Mouse (Mus musculus) right cerebral cortex, postnatal 4 days (tissue): Measurements from ENCODE around the gene Syngr1.

Source experiments
- DNase-seq: peaks from one replicate; pipeline ENCODE4 v3.0.0-alpha.2; 2022

The Syngr1 gene

GRCm38 (mm10) chr15:80071951-80072437 is 19.1 kb upstream of the Syngr1 start:
- DNase-seq, result no peak

GRCm38 (mm10) chr15:80072579-80073255 is 18.4 kb upstream of the Syngr1 start:
- no peak for DNase-seq

GRCm38 (mm10) chr15:80073256-80073621 is 17.9 kb upstream of the Syngr1 start:
- no peak for DNase-seq

GRCm38 (mm10) chr15:80074663-80075373 is 16.3 kb upstream of the Syngr1 start:
- no peak for DNase-seq

- DNase-seq, result no peak
Measured at GRCm38 (mm10) chr15:80075374-80075694, 15.8 kb upstream of the Syngr1 start.

GRCm38 (mm10) chr15:80075733-80076337 is 15.3 kb upstream of the Syngr1 start:
- no peak for DNase-seq

GRCm38 (mm10) chr15:80076338-80077136 is 14.6 kb upstream of the Syngr1 start:
- DNase-seq, result peak; percentile 84

GRCm38 (mm10) chr15:80078058-80078814 is 12.9 kb upstream of the Syngr1 start:
- no peak for DNase-seq

GRCm38 (mm10) chr15:80079129-80079668 is 11.9 kb upstream of the Syngr1 start:
- no peak for DNase-seq

GRCm38 (mm10) chr15:80079954-80080353 is 11.2 kb upstream of the Syngr1 start:
- no peak for DNase-seq

GRCm38 (mm10) chr15:80080711-80081615 is 10.2 kb upstream of the Syngr1 start:
- peak; percentile 31 for DNase-seq

- DNase-seq, result no peak
Measured at GRCm38 (mm10) chr15:80081801-80082546, 9.2 kb upstream of the Syngr1 start.

GRCm38 (mm10) chr15:80082661-80083275 is 8.4 kb upstream of the Syngr1 start:
- DNase-seq, result no peak

- peak; percentile 98 for DNase-seq
Measured at GRCm38 (mm10) chr15:80083276-80083731, 7.8 kb upstream of the Syngr1 start.

GRCm38 (mm10) chr15:80083740-80084139 is 7.4 kb upstream of the Syngr1 start:
- DNase-seq, result peak; percentile 22

GRCm38 (mm10) chr15:80087406-80088012 is 3.6 kb upstream of the Syngr1 start:
- DNase-seq, result no peak

GRCm38 (mm10) chr15:80088637-80089036 is 2.5 kb upstream of the Syngr1 start:
- DNase-seq, result peak; percentile 95

GRCm38 (mm10) chr15:80090155-80090554 is 979 bp upstream of the Syngr1 start:
- no peak for DNase-seq

GRCm38 (mm10) chr15:80090741-80091120 is 403 bp upstream of the Syngr1 start:
- no peak for DNase-seq
